Mouse (Mus musculus) liver, embryonic 12.5 days (tissue): ENCODE results near the gene Ctbp1. TPM values are rescaled to one million over a fixed set of nuclear protein-coding genes. Genes with fewer than 3 reads are reported as not detected.

Experiments used
- ATAC-seq: fragments of 200-750 bp; cut with Nextera tagmentation; 2 replicates; pipeline ENCODE4 v1.8.0; 2017; ENCODE audit warnings: moderate number of reproducible peaks, mild to moderate bottlenecking, moderate library complexity
- H3K27ac ChIP-seq: fragments of 300-500 bp; sonication (generic); 2 replicates; pipeline ENCODE4 v1.5.1; 2016; ENCODE audit warnings: mild to moderate bottlenecking
- H3K27me3 ChIP-seq: fragments of 300-500 bp; sonication (generic); replicated peaks from 2 replicates; pipeline ENCODE4 v1.6.1; 2016; ENCODE audit warnings: mild to moderate bottlenecking, moderate library complexity
- H3K36me3 ChIP-seq: fragments of 300-500 bp; sonication (generic); 2 replicates; pipeline ENCODE4 v1.6.1; 2016; ENCODE audit warnings: mild to moderate bottlenecking, moderate library complexity
- H3K4me1 ChIP-seq: fragments of 300-500 bp; sonication (generic); 2 replicates; pipeline ENCODE4 v1.6.1; 2016
- H3K4me2 ChIP-seq: fragments of 300-500 bp; sonication (generic); 2 replicates; pipeline ENCODE4 v1.6.1; 2016; ENCODE audit warnings: mild to moderate bottlenecking, moderate library complexity
- H3K4me3 ChIP-seq: fragments of 300-500 bp; sonication (generic); 2 replicates; pipeline ENCODE4 v1.5.1; 2016; ENCODE audit warnings: mild to moderate bottlenecking, moderate library complexity
- H3K9ac ChIP-seq: fragments of 300-500 bp; sonication (generic); 2 replicates; pipeline ENCODE4 v1.6.1; 2016; ENCODE audit warnings: mild to moderate bottlenecking, moderate library complexity
- H3K9me3 ChIP-seq: fragments of 300-500 bp; sonication (generic); replicated peaks from 2 replicates; pipeline ENCODE4 v1.6.1; 2016; ENCODE audit warnings: mild to moderate bottlenecking, moderate library complexity
- WGBS: fragments of 180-500 bp; shearing (Covaris S2); methylation state at CpG from one replicate; pipeline ENCODE4 v1.1.7; 2016; ENCODE audit not compliant: insufficient replicate concordance; 5-methylcytosine and 5-hydroxymethylcytosine counted together
- polyA plus RNA-seq: library from polyadenylated mRNA; unstranded; fragments of >200 nt; fragmentation: Nextera tagmentation; extraction: Ambion mirVana; gene quantifications from 2 replicates; pipeline ENCODE4 v1.2.1, GENCODE M21; 2016

The Ctbp1 gene
- polyA plus RNA-seq, 1 experiment from 2014 or later: 279 TPM

- no peak overlapping the region for H3K27ac ChIP-seq
- H3K9ac ChIP-seq: no peak overlapping the region
- peaks cover 12% of the 10 kb centered on the region for H3K4me1 ChIP-seq
- H3K4me2 ChIP-seq: no peak overlapping the region
- no peaks in the 10 kb centered on the region for H3K27me3 ChIP-seq
- H3K36me3 ChIP-seq: peaks cover 5% of the 10 kb centered on the region; the same call in 1 of the 2 replicates
- 72% methylated on average over 3 of the region's 3 CpGs for WGBS
- H3K9me3 ChIP-seq: no peaks in the 10 kb centered on the region
- H3K4me3 ChIP-seq: no peak overlapping the region
- no peak for ATAC-seq
These were observed 35.6 kb downstream of the Ctbp1 start for GRCm38 (mm10) chr5:33239111-33239714.

GRCm38 (mm10) chr5:33238256-33238645 is 36.5 kb downstream of the Ctbp1 start:
- peaks cover 12% of the 10 kb centered on the region for H3K4me1 ChIP-seq
- WGBS: 55% methylated on average over 3 of the region's 3 CpGs
- no peak overlapping the region for H3K4me2 ChIP-seq
- no peak overlapping the region for H3K27ac ChIP-seq
- no peak overlapping the region for H3K9ac ChIP-seq
- H3K4me3 ChIP-seq: no peak overlapping the region
- peaks cover 6% of the 10 kb centered on the region; the same call in 1 of the 2 replicates for H3K27me3 ChIP-seq
- ATAC-seq: no peak
- peaks cover 3% of the 10 kb centered on the region; the same call in 1 of the 2 replicates for H3K36me3 ChIP-seq
- no peaks in the 10 kb centered on the region for H3K9me3 ChIP-seq

DNA sequence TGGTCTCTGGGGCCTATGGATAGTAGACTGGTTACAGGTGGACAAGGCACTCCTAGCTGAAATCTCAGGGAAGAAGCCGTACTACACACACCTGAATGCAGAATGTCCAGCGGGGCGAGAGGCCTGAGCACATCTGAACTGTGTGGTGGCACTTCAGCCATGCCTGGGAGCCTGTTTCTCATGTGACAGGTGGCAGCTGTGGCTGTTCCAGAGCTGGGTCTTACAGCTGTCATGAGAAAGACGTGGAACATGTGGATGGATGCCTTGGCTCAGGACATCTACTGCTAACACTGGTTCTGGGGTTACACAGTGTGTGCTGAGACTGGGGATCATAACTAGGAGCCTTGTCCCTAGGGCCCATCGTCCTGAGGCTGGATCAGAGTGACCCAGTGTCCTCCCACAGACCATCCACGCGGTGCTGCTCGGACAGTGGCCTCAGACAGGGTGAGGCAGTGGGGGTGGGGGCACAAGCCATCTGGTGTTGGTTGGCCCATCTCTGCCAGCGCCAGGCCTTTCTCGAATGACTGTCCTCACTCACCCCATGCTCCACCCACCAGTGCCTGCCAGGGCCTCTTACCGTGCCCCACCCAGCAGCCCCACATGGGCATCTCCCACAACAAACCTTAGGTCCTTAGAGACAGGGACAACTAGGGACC is 37.1 kb downstream of the Ctbp1 start:
- WGBS: 81% methylated on average over 11 of the region's 11 CpGs
- no peaks in the 10 kb centered on the region for H3K9me3 ChIP-seq
- no peak overlapping the region for H3K4me3 ChIP-seq
- peaks cover 3% of the 10 kb centered on the region; the same call in 1 of the 2 replicates for H3K36me3 ChIP-seq
- no peak overlapping the region for H3K9ac ChIP-seq
- no peak for ATAC-seq
- peaks cover 8% of the 10 kb centered on the region; the same call in 1 of the 2 replicates for H3K27me3 ChIP-seq
- peaks cover 12% of the 10 kb centered on the region for H3K4me1 ChIP-seq
- no peak overlapping the region for H3K27ac ChIP-seq
- no peak overlapping the region for H3K4me2 ChIP-seq

GRCm38 (mm10) chr5:33234391-33235031 is 40.3 kb downstream of the Ctbp1 start:
- H3K36me3 ChIP-seq: no peaks in the 10 kb centered on the region
- H3K27ac ChIP-seq: no peak overlapping the region
- H3K4me3 ChIP-seq: no peak overlapping the region
- H3K9ac ChIP-seq: no peak overlapping the region
- peaks cover 12% of the 10 kb centered on the region for H3K4me1 ChIP-seq
- no peaks in the 10 kb centered on the region for H3K9me3 ChIP-seq
- H3K4me2 ChIP-seq: no peak overlapping the region
- peaks cover 15% of the 10 kb centered on the region; the same call in 1 of the 2 replicates for H3K27me3 ChIP-seq
- WGBS: 39% methylated on average over 13 of the region's 13 CpGs
- ATAC-seq: no peak

DNA sequence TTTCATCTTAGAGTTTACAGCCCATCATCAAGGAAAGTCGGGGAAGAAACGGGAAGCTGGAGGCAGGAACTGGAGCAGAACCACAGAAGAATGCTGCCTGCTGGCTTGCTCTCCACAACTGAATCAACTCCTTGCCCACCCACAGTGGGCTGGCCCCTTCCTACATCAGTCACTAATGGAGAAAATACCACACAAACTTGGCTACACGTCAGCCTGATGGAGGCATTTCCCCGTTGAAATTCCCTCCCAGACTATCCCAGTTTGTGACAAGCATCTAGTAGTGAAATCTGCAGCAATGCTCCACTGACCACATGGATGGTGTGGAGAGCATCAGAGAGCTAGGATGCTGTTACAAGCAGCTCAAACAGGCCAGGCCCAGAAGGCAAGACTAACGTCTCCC is 42.0 kb downstream of the Ctbp1 start:
- H3K27me3 ChIP-seq: peaks cover 21% of the 10 kb centered on the region; the same call in 1 of the 2 replicates
- H3K27ac ChIP-seq: no peak overlapping the region
- H3K9ac ChIP-seq: no peak overlapping the region
- no peak for ATAC-seq
- no peak overlapping the region for H3K4me2 ChIP-seq
- 54% methylated on average over 5 of the region's 5 CpGs for WGBS
- H3K4me3 ChIP-seq: no peak overlapping the region
- H3K4me1 ChIP-seq: peaks cover 7% of the 10 kb centered on the region
- H3K36me3 ChIP-seq: no peaks in the 10 kb centered on the region
- no peaks in the 10 kb centered on the region for H3K9me3 ChIP-seq

DNA sequence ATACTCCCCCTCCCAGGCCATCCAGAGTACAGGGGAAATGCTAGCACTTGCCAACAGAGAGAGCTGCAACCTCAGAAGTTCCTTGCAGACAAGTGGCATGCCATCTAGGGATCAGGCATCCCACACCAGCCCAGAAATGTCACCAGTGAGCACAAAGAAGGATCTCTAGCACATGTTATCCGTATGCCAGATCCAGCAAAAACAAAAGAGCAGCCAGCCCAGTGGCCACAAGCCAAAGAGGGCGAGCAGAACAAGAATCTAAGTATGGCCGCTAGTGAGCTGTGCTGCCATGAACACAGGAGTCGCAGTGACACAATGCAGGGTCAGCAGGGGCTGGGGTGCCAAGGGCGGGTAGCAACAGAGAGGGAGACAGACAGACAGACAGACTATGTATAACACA is 44.5 kb downstream of the Ctbp1 start:
- H3K9ac ChIP-seq: no peak overlapping the region
- H3K4me3 ChIP-seq: no peak overlapping the region
- no peaks in the 10 kb centered on the region for H3K9me3 ChIP-seq
- no peak for ATAC-seq
- H3K36me3 ChIP-seq: no peaks in the 10 kb centered on the region
- H3K27me3 ChIP-seq: peaks cover 25% of the 10 kb centered on the region; the same call in 1 of the 2 replicates
- WGBS: 52% methylated on average over 5 of the region's 5 CpGs
- no peak overlapping the region for H3K27ac ChIP-seq
- no peak overlapping the region for H3K4me2 ChIP-seq
- peaks cover 5% of the 10 kb centered on the region for H3K4me1 ChIP-seq

DNA sequence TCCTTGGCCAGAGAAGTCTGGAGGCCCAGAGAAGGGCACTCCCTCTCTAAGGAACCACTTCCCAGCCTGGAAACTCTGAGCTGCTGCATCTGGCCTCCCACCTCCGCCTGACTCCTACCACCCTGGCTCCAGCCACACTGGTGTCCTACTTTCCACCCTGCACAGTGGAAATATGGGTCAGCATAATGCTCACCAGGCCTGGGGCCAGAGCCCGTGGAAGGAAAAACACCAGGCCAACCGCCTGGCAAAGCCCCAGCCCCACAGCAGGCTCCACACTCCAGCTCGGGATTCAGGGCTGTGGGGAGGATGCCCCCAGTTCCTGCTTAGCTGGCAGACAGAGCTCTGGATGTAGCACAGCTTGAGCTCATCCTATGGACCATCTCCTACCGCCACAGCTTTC is 46.4 kb downstream of the Ctbp1 start:
- H3K9me3 ChIP-seq: no peaks in the 10 kb centered on the region
- no peak overlapping the region for H3K4me3 ChIP-seq
- H3K9ac ChIP-seq: no peak overlapping the region
- no peak overlapping the region for H3K4me2 ChIP-seq
- H3K27ac ChIP-seq: no peak overlapping the region
- no peaks in the 10 kb centered on the region for H3K36me3 ChIP-seq
- ATAC-seq: peak; percentile 15; the same call in 1 of the 2 replicates
- 54% methylated on average over 5 of the region's 5 CpGs for WGBS
- peaks cover 24% of the 10 kb centered on the region for H3K4me1 ChIP-seq
- peaks cover 20% of the 10 kb centered on the region; the same call in 1 of the 2 replicates for H3K27me3 ChIP-seq

GRCm38 (mm10) chr5:33225673-33226072 is 49.1 kb downstream of the Ctbp1 start:
- H3K4me2 ChIP-seq: no peak overlapping the region
- 73% methylated on average over 5 of the region's 5 CpGs for WGBS
- ATAC-seq: no peak
- no peaks in the 10 kb centered on the region for H3K36me3 ChIP-seq
- peaks cover 35% of the 10 kb centered on the region for H3K4me1 ChIP-seq
- no peak overlapping the region for H3K9ac ChIP-seq
- no peaks in the 10 kb centered on the region for H3K9me3 ChIP-seq
- no peak overlapping the region for H3K4me3 ChIP-seq
- peaks cover 17% of the 10 kb centered on the region; the same call in 1 of the 2 replicates for H3K27me3 ChIP-seq
- H3K27ac ChIP-seq: no peak overlapping the region

DNA sequence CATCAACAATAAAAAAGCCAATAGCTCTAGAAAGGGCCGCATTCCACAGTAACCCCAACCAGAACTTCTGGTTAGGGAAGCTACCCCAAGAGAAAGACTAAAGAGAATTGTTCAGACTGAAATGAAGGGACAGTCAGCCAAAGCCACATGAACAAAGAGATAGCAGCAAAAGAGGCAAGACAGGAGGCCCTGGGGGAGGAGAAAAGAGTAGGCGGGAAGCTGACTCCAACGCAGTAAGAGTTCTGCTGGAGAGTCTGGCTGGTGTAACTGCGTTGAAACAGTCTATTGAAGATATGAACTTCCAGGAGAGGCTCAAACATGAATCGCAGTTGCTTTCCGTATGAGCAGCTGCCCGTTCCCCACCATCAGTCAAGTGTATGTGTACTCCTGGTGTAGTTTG is 50.3 kb downstream of the Ctbp1 start:
- no peak overlapping the region for H3K4me3 ChIP-seq
- no peak overlapping the region for H3K9ac ChIP-seq
- H3K27me3 ChIP-seq: peaks cover 10% of the 10 kb centered on the region; the same call in 1 of the 2 replicates
- H3K4me2 ChIP-seq: peak overlapping the region; percentile 9
- 57% methylated on average over 7 of the region's 7 CpGs for WGBS
- ATAC-seq: peak; percentile 51; the same call in 1 of the 2 replicates
- H3K4me1 ChIP-seq: peaks cover 47% of the 10 kb centered on the region
- H3K27ac ChIP-seq: no peak overlapping the region
- no peaks in the 10 kb centered on the region for H3K36me3 ChIP-seq
- H3K9me3 ChIP-seq: no peaks in the 10 kb centered on the region

GRCm38 (mm10) chr5:33222841-33223744 is 51.7 kb downstream of the Ctbp1 start:
- WGBS: 48% methylated on average over 9 of the region's 9 CpGs
- Histone ChIP-seq H3K4me2 (no peak overlapping the region), H3K27me3 (peaks cover 5% of the 10 kb centered on the region; the same call in 1 of the 2 replicates), H3K27ac (no peak overlapping the region), H3K9ac (no peak overlapping the region), H3K36me3 (no peaks in the 10 kb centered on the region), H3K4me1 (peaks cover 58% of the 10 kb centered on the region), H3K9me3 (no peaks in the 10 kb centered on the region), H3K4me3 (no peak overlapping the region)
- no peak for ATAC-seq

GRCm38 (mm10) chr5:33222389-33222788 is 52.4 kb downstream of the Ctbp1 start:
- Histone ChIP-seq H3K9ac (no peak overlapping the region), H3K4me3 (no peak overlapping the region), H3K9me3 (no peaks in the 10 kb centered on the region), H3K4me1 (peaks cover 65% of the 10 kb centered on the region), H3K27ac (no peak overlapping the region), H3K4me2 (no peak overlapping the region), H3K27me3 (0 out of 2 replicates have a peak, but pooled peaks cover 4% of the 10 kb centered on the region), H3K36me3 (no peaks in the 10 kb centered on the region)
- 39% methylated on average over 6 of the region's 6 CpGs for WGBS
- no peak for ATAC-seq
